ENCODE assay signal across 35 mouse cellular contexts in the genomic region with DNA sequence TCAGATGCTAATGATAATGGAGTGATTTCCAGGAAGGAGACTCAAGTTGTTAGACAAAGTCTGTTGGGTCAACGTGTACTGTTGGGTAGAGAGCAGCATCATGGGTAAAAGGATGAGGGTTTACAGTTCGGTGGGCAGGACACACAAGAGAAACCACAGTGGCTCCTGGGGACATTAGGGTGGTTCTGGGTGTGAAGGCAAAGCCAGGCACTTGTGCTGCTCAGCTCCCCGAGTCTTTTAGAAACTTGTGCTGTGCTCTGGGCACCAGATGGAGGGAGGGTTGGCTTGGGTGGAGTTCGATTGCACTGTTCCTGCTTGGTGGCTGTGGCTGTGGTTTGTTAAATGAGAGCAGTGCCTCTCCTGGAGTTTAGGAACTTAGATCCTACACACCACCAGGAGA. TPM values are rescaled to one million over a fixed set of nuclear protein-coding genes. Genes with fewer than 3 reads are reported as not detected.
DNase-seq lines count a peak whose midpoint lies in the region; ATAC-seq and TF ChIP-seq lines count a peak whose summit lies in the region.
"Had no signal": no experiment of that assay in that cellular context is flagged by ENCODE, and none has a peak within 500 bp of the region (broad histone marks: within the 10 kb centered on the region; RNA-seq: fewer than 3 reads in every experiment).

No protein-coding gene starts in this region.

- H3K27me3 ChIP-seq in splenic B cell, adult 2 months (ENCODE audit: control insufficient read depth, insufficient read depth, low read length, poor library complexity, severe bottlenecking), result no peaks in the 10 kb centered on the region
- H3K27me3 ChIP-seq: forebrain, embryonic 15.5 days; kidney, embryonic 15.5 days; midbrain, embryonic 15.5 days; neural tube, embryonic 13.5 days; stomach, embryonic 15.5 days had no signal

- intact Hi-C loops in gastrocnemius, adult 2 months (cut with DNase I), result loop anchor here (10.0 kb wide), 1 partner anchor 389 kb away; no protein-coding TSS in a partner anchor

- H3K36me3 ChIP-seq in splenic B cell, adult 2 months (ENCODE audit: control insufficient read depth, insufficient read depth, low read length, poor library complexity, severe bottlenecking), result no peaks in the 10 kb centered on the region
- H3K36me3 ChIP-seq: forebrain, embryonic 15.5 days; kidney, embryonic 15.5 days; midbrain, embryonic 10.5 days; midbrain, embryonic 15.5 days; neural tube, embryonic 13.5 days; stomach, embryonic 15.5 days had no signal

- TF ChIP-seq CTCF in gastrocnemius, adult 2 months (IDR thresholded peaks at IDR 0.05), result no peak

- ATAC-seq in megakaryocyte progenitor cell, adult 5-6 weeks (replicated peaks; ENCODE audit: poor library complexity), result no peak
- ATAC-seq: forebrain, embryonic 15.5 days; inflammation-experienced regulatory T-cells, adult 6 months; midbrain, embryonic 15.5 days had no signal

- peak; percentile 20 for DNase-seq in gastrocnemius, adult 2 months
- DNase-seq in gastrocnemius, adult 8-10 months (ENCODE audit: low spot score in 2 of 2), result no peak
- peak; percentile 36 to 44 for DNase-seq in B cell, adult 2 months
- DNase-seq in induced T-regulatory cell, adult 2 months (ENCODE audit: low read depth), result peak; percentile 46
- DNase-seq in splenic B cell, adult 2 months (ENCODE audit: low read depth, low spot score), result peak; percentile 59
- DNase-seq in adrenal gland, adult (ENCODE audit: inconsistent age in 2 of 2, low spot score in 1 of 2), result no peak
- DNase-seq: adrenal gland, postnatal 36 days; cerebellum, adult 2 months; cerebellum, postnatal 14 days; gastrocnemius, postnatal 14 days; heart, adult 18-20 months; heart, postnatal 36 days; kidney, adult 11 months; kidney, postnatal 25 days; liver; lung, adult 2 months; lung, postnatal 10 days; thymus, postnatal 36 days had no signal

- H3K27ac ChIP-seq in gastrocnemius, adult 2 months, result peak overlapping the region; percentile 80
- H3K27ac ChIP-seq: forebrain, embryonic 15.5 days; hindbrain, embryonic 14.5 days; kidney, embryonic 15.5 days; liver, embryonic 14.5 days; macrophage; midbrain, embryonic 10.5 days; midbrain, embryonic 15.5 days; neural tube, embryonic 13.5 days; stomach, embryonic 15.5 days had no signal

- H3K4me3 ChIP-seq in gastrocnemius, adult 2 months, result no peak overlapping the region
- H3K4me3 ChIP-seq: forebrain, embryonic 15.5 days; kidney, embryonic 15.5 days; midbrain, embryonic 10.5 days; midbrain, embryonic 15.5 days; myocyte; neural tube, embryonic 13.5 days; stomach, embryonic 15.5 days had no signal

RNA-seq across cellular contexts. Expression of a gene that starts 16.2 kb away (rescaled TPM):
- total RNA-seq in gastrocnemius, adult 2 months (2021), result not detected
- not detected for total RNA-seq in gastrocnemius, adult 8-10 months (2022)
- not detected in 2 replicates for total RNA-seq in megakaryocyte progenitor cell, adult 5-6 weeks (2015)
- not detected in 2 replicates for total RNA-seq in megakaryocyte progenitor cell, adult 5-6 weeks (2017)
- total RNA-seq: adrenal gland, adult 2 months; adrenal gland, postnatal 36 days; gastrocnemius, postnatal 14 days; heart, postnatal 36 days; layer of hippocampus, adult 18-20 months; layer of hippocampus, postnatal 10 days; left cerebral cortex, adult 18-20 months; left cerebral cortex, postnatal 14 days had no signal

RNA-seq across cellular contexts. Expression of a gene that starts 31.4 kb away (rescaled TPM):
- 10 to 100 TPM; 29.3 to 32.8 TPM for total RNA-seq in gastrocnemius, adult 2 months (2021)
- total RNA-seq in gastrocnemius, adult 8-10 months (2022), result 10 to 100 TPM; 33.7 to 48.2 (median 36.1) TPM
- total RNA-seq in megakaryocyte progenitor cell, adult 5-6 weeks (2015), result 26.8 and 31.4 TPM in 2 replicates
- 22.7 and 26.7 TPM in 2 replicates for total RNA-seq in megakaryocyte progenitor cell, adult 5-6 weeks (2017)

Comparison
In these comparisons a context has a peak if more than half of its experiments do, and no peak if none do; other contexts are left out.
1. DNase-seq: peak in gastrocnemius, adult 2 months (single experiment), B cell, adult 2 months (2 of 2), induced T-regulatory cell, adult 2 months (single experiment) and splenic B cell, adult 2 months (single experiment); none in gastrocnemius, adult 8-10 months (0 of 2) and adrenal gland, adult (0 of 2).